Mouse (Mus musculus): ENCODE measurements around the gene Cela3b. TPM values are rescaled to one million over a fixed set of nuclear protein-coding genes. Genes with fewer than 3 reads are reported as not detected.

The Cela3b gene
- total and polyA plus RNA-seq, 2 experiments from 2014 or later = not detected

DNA sequence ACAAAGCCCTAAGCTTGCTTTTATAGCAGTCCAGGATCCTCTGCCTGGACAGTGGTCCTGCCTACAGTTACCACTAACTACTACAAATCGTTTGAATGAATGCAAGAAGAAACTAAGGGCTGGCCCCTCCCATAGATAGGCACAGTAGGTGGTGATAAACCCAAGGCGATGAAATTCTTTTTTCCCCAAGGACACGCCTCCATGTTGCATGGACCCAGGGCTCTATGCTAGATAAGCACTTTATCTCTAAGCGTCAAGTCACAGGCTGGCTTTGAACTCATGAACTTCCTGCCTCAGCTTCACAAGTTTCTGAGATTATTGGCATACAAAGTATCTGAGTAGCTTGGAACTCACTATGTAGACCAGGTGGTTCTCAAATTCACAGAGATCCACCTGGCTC is 27.0 kb upstream of the Cela3b start:
- WGBS = 79% methylated on average over 4 of the region's 4 CpGs

DNA sequence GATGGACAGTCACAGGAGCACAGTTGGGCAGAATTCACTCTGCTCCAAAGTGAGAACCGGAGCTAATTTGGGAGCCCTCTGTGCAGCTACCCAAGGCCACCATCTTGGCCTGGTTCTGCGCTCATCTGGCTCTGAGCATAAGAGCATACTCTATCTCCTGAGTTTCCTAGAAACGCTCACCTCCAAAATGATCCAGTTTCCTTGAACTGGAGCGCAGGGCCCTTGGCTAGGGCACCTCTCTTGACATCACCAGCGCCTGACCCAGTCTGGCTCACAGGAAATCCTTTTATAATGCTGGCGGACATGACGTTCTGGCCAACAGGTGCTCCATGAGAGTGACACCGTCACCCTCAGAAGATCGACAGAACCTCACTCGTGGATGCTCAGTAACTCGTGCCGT is 26.2 kb upstream of the Cela3b start:
- DNase-seq (ENCODE audit: low spot score) (no peak), ATAC-seq (ENCODE audit: low FRiP score) (no peak)
- H3K27ac ChIP-seq (ENCODE audit: low read depth, low read length) = no peak overlapping the region
- H3K4me3 ChIP-seq (ENCODE audit: low read depth, low read length) = no peak overlapping the region
- no peaks in the 10 kb centered on the region for H3K27me3 ChIP-seq (ENCODE audit: insufficient read depth, low read length)
- TF ChIP-seq CTCF (IDR thresholded peaks at IDR 0.05) = no peak
- H3K4me1 ChIP-seq (ENCODE audit: insufficient read depth, low read length) = no peaks in the 10 kb centered on the region
- H3K9me3 ChIP-seq (ENCODE audit: low read length) = no peaks in the 10 kb centered on the region
- no peak overlapping the region for H3K4me2 ChIP-seq (ENCODE audit: low read depth, low read length, poor library complexity, severe bottlenecking)
- H3K36me3 ChIP-seq (ENCODE audit: insufficient read depth, low read length) = no peaks in the 10 kb centered on the region
- no peak overlapping the region for H3K9ac ChIP-seq (replicated peaks; ENCODE audit: low read length, poor library complexity, severe bottlenecking)
- 90% methylated on average over 12 of the region's 12 CpGs for WGBS

More for the DNA sequence above, 27.0 kb upstream of the Cela3b start:
- Histone ChIP-seq H3K9ac (replicated peaks; ENCODE audit: low read length, poor library complexity, severe bottlenecking) (no peak overlapping the region), H3K4me3 (ENCODE audit: low read depth, low read length) (no peak overlapping the region), H3K27me3 (ENCODE audit: insufficient read depth, low read length) (no peaks in the 10 kb centered on the region), H3K27ac (ENCODE audit: low read depth, low read length) (no peak overlapping the region), H3K36me3 (ENCODE audit: insufficient read depth, low read length) (no peaks in the 10 kb centered on the region), H3K4me1 (ENCODE audit: insufficient read depth, low read length) (no peaks in the 10 kb centered on the region), H3K9me3 (ENCODE audit: low read length) (no peaks in the 10 kb centered on the region), H3K4me2 (ENCODE audit: low read depth, low read length, poor library complexity, severe bottlenecking) (no peak overlapping the region)
- no peak for DNase-seq (ENCODE audit: low spot score)
- ATAC-seq (ENCODE audit: low FRiP score) = no peak
- no peak for TF ChIP-seq CTCF (IDR thresholded peaks at IDR 0.05)

DNA sequence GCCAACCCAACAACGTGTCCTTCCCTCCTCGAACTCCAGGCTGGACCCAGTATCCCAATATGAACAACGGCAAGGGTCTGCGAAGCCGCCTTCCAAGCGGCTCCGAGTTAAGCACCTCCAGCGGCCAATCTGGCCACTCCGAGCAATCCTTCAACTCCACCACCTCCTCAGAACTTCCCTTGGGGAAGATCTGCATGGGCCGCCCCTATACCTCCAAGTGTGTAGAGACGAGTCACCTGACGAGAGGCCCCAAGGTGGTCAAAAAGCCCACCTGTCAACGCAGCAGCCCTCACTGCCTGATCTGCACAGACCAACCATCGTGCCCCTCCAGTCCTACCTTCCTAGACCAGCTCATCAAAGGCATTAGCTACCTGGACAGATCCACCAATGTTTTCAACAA is 24.2 kb upstream of the Cela3b start:
- TF ChIP-seq CTCF (IDR thresholded peaks at IDR 0.05) = no peak
- Histone ChIP-seq H3K27ac (ENCODE audit: low read depth, low read length) (no peak overlapping the region), H3K9ac (replicated peaks; ENCODE audit: low read length, poor library complexity, severe bottlenecking) (no peak overlapping the region), H3K36me3 (ENCODE audit: insufficient read depth, low read length) (no peaks in the 10 kb centered on the region), H3K4me3 (ENCODE audit: low read depth, low read length) (no peak overlapping the region), H3K27me3 (ENCODE audit: insufficient read depth, low read length) (no peaks in the 10 kb centered on the region), H3K9me3 (ENCODE audit: low read length) (no peaks in the 10 kb centered on the region), H3K4me1 (ENCODE audit: insufficient read depth, low read length) (no peaks in the 10 kb centered on the region), H3K4me2 (ENCODE audit: low read depth, low read length, poor library complexity, severe bottlenecking) (no peak overlapping the region)
- DNase-seq (ENCODE audit: low spot score) (no peak), ATAC-seq (ENCODE audit: low FRiP score) (no peak)
- 93% methylated on average over 14 of the region's 14 CpGs for WGBS

DNA sequence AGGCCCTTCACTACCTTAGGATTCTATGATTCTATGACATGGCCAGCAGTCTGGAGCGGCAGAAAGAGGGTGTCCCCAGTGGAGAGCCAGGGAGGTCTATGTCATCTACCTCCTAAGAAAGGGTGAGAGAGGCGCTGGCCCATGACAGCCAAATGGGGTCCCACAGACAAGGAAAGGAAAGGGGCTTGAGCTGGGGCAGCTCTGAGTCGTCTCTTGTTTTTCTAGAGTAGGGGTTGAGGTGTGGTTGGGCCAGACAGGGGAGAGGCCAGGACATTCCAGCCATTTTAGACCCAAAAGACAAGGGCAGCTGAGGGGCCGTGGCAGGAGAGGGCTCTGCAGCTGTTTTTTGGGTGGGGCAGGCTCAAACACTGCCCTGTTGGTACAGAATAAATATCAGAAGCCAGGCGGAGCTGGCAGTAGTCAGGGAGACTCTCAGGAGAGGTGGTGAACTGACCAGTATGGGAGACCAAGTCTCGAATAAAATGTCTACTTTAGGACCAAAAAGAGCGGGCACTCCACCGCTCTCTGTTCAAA is 23.0 kb upstream of the Cela3b start, which contains the start of gene 1700013G24Rik:
TSS of gene 1700013G24Rik (plus strand) at position 51 of the 534 bp plus-strand sequence.
- no peak for TF ChIP-seq CTCF (IDR thresholded peaks at IDR 0.05)
- 80% methylated on average over 8 of the region's 8 CpGs for WGBS
- no peak for ATAC-seq (ENCODE audit: low FRiP score)

DNA sequence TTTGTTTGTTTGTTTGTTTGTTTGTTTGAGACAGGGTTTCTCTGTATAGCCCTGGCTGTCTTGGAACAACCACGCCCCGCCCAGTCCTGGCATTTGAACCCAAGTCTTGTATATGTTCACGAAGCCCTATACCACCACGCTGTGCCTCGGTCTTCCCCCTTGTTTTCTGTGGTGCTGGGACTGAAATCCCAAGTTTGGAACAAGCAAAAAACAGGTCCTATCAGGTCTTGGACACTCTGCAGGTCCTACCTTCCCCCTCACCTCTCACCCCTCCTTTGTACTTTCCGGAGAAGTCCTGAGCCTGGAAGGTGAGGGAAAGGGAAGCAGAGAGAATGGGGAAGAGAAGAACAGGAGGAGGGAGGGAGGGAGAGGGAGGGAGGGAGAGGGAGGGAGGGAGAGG is 21.9 kb upstream of the Cela3b start:
- ATAC-seq (ENCODE audit: low FRiP score) = no peak
- TF ChIP-seq CTCF (IDR thresholded peaks at IDR 0.05) = no peak
- no peak overlapping the region for H3K4me2 ChIP-seq (ENCODE audit: low read depth, low read length, poor library complexity, severe bottlenecking)
- no peaks in the 10 kb centered on the region for H3K36me3 ChIP-seq (ENCODE audit: insufficient read depth, low read length)
- H3K9me3 ChIP-seq (ENCODE audit: low read length) = no peaks in the 10 kb centered on the region
- no peak overlapping the region for H3K9ac ChIP-seq (replicated peaks; ENCODE audit: low read length, poor library complexity, severe bottlenecking)
- DNase-seq (ENCODE audit: low spot score) = no peak
- H3K27me3 ChIP-seq (ENCODE audit: insufficient read depth, low read length) = no peaks in the 10 kb centered on the region
- 97% methylated on average over 6 of the region's 6 CpGs for WGBS
- H3K4me3 ChIP-seq (ENCODE audit: low read depth, low read length) = no peak overlapping the region
- no peak overlapping the region for H3K27ac ChIP-seq (ENCODE audit: low read depth, low read length)
- no peaks in the 10 kb centered on the region for H3K4me1 ChIP-seq (ENCODE audit: insufficient read depth, low read length)

More for the DNA sequence above, 23.0 kb upstream of the Cela3b start, which contains the start of gene 1700013G24Rik:
- Histone ChIP-seq H3K36me3 (ENCODE audit: insufficient read depth, low read length) (no peaks in the 10 kb centered on the region), H3K4me1 (ENCODE audit: insufficient read depth, low read length) (no peaks in the 10 kb centered on the region), H3K27ac (ENCODE audit: low read depth, low read length) (no peak within 1 kb of the TSS), H3K9ac (replicated peaks; ENCODE audit: low read length, poor library complexity, severe bottlenecking) (no peak within 1 kb of the TSS), H3K27me3 (ENCODE audit: insufficient read depth, low read length) (no peaks in the 10 kb centered on the region), H3K4me2 (ENCODE audit: low read depth, low read length, poor library complexity, severe bottlenecking) (no peak within 1 kb of the TSS), H3K9me3 (ENCODE audit: low read length) (no peaks in the 10 kb centered on the region), H3K4me3 (ENCODE audit: low read depth, low read length) (no peak within 1 kb of the TSS)
- DNase-seq (ENCODE audit: low spot score) = no peak

DNA sequence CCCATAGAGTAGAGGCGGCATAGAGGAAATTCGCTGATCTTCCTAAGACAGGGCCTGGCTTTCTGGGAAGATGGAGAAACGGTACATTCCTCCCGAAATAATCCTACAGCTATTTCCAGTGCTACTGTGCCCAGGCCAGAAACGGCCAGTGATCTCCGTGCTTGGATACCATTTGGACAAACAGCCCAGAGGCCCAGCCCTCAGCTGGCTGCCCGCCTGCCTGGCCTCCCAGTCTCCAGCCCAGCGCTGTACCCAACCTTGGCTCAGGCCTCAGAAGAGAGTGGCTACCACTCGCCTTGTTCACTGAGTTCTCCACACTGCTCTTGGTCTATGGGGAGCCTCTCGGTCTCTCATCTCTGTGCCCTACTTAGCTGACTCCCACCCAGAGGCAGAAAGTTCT is 19.4 kb upstream of the Cela3b start:
- DNase-seq (ENCODE audit: low spot score) (no peak), ATAC-seq (ENCODE audit: low FRiP score) (no peak)
- Histone ChIP-seq H3K4me3 (ENCODE audit: low read depth, low read length) (no peak overlapping the region), H3K36me3 (ENCODE audit: insufficient read depth, low read length) (no peaks in the 10 kb centered on the region), H3K4me2 (ENCODE audit: low read depth, low read length, poor library complexity, severe bottlenecking) (no peak overlapping the region), H3K4me1 (ENCODE audit: insufficient read depth, low read length) (no peaks in the 10 kb centered on the region), H3K9ac (replicated peaks; ENCODE audit: low read length, poor library complexity, severe bottlenecking) (no peak overlapping the region), H3K27me3 (ENCODE audit: insufficient read depth, low read length) (no peaks in the 10 kb centered on the region), H3K27ac (ENCODE audit: low read depth, low read length) (no peak overlapping the region), H3K9me3 (ENCODE audit: low read length) (no peaks in the 10 kb centered on the region)
- TF ChIP-seq CTCF (IDR thresholded peaks at IDR 0.05) = no peak
- WGBS = 80% methylated on average over 10 of the region's 10 CpGs

All from midbrain, postnatal 0 days (tissue).